ENCODE assay signal across 18 mouse cellular contexts in genomic region chr7:144137827-144138226, GRCm38 (mm10).
"Had no signal": no experiment of that assay in that cellular context is flagged by ENCODE, and none has a peak within 500 bp of the region (broad histone marks: within the 10 kb centered on the region; RNA-seq: fewer than 3 reads in every experiment).

No protein-coding gene starts in this region.

- H3K9ac ChIP-seq: hindbrain, embryonic 13.5 days; intestine, embryonic 15.5 days; limb, embryonic 12.5 days; limb, embryonic 15.5 days; liver, embryonic 14.5 days; liver, postnatal 0 days; midbrain, embryonic 12.5 days; neural tube, embryonic 13.5 days had no signal

- H3K4me3 ChIP-seq: hindbrain, embryonic 13.5 days; intestine, embryonic 15.5 days; limb, embryonic 12.5 days; limb, embryonic 15.5 days; midbrain, embryonic 12.5 days; myocyte; neural tube, embryonic 13.5 days had no signal

- H3K36me3 ChIP-seq: hindbrain, embryonic 13.5 days; intestine, embryonic 15.5 days; limb, embryonic 12.5 days; limb, embryonic 15.5 days; midbrain, embryonic 12.5 days; neural tube, embryonic 13.5 days had no signal

- H3K4me1 ChIP-seq: intestine, embryonic 15.5 days; limb, embryonic 12.5 days; limb, embryonic 15.5 days had no signal

- H3K4me2 ChIP-seq: hindbrain, embryonic 13.5 days; intestine, embryonic 15.5 days; limb, embryonic 12.5 days; limb, embryonic 15.5 days; liver, embryonic 11.5 days; midbrain, embryonic 12.5 days; neural tube, embryonic 13.5 days had no signal

- H3K27ac ChIP-seq: hindbrain, embryonic 13.5 days; intestine, embryonic 15.5 days; limb, embryonic 12.5 days; limb, embryonic 15.5 days; liver, embryonic 14.5 days; midbrain, embryonic 12.5 days; neural tube, embryonic 13.5 days had no signal

- H3K27me3 ChIP-seq: hindbrain, embryonic 13.5 days; intestine, embryonic 15.5 days; limb, embryonic 12.5 days; limb, embryonic 15.5 days; midbrain, embryonic 12.5 days; neural tube, embryonic 13.5 days had no signal

- DNase-seq: kidney, postnatal 4 days; left cerebral cortex, postnatal 4 days; liver, postnatal 0 days; lung, postnatal 4 days; thymus, adult 2 months; thymus, postnatal 14 days; thymus, postnatal 4 days had no signal

- H3K9me3 ChIP-seq: hindbrain, embryonic 13.5 days; intestine, embryonic 15.5 days; limb, embryonic 12.5 days; limb, embryonic 15.5 days; midbrain, embryonic 12.5 days; neural tube, embryonic 13.5 days had no signal

- ATAC-seq: hindbrain, embryonic 16.5 days; intestine, embryonic 15.5 days; liver, postnatal 0 days; midbrain, embryonic 16.5 days had no signal
